Mouse (Mus musculus): ENCODE results near the gene Ccr1.
"Not testable (repeated sequence)": the region's sequence is repeated elsewhere in the genome, so short reads cannot be mapped to it uniquely, and the experiment has no call there.

Gene Ccr1

GRCm38 (mm10) chr9:123927281-123927960 lies 41.1 kb downstream of the Ccr1 start:
- DNase-seq (ENCODE audit: low spot score) = no peak

GRCm38 (mm10) chr9:123926041-123926440 lies 42.5 kb downstream of the Ccr1 start:
- not testable (repeated sequence) for DNase-seq (ENCODE audit: low spot score)

- DNase-seq (ENCODE audit: low spot score) = peak; percentile 75
These were observed 43.2 kb downstream of the Ccr1 start for GRCm38 (mm10) chr9:123925101-123925946.

- DNase-seq (ENCODE audit: low spot score) = peak; percentile 88
These were observed 43.9 kb downstream of the Ccr1 start for GRCm38 (mm10) chr9:123924589-123925066.

GRCm38 (mm10) chr9:123924035-123924434 lies 44.5 kb downstream of the Ccr1 start:
- not testable (repeated sequence) for DNase-seq (ENCODE audit: low spot score)

- DNase-seq (ENCODE audit: low spot score) = no peak
These were observed 45.1 kb downstream of the Ccr1 start for GRCm38 (mm10) chr9:123923146-123923991.

Measured in left cerebral cortex, adult 11 months (tissue).